Mouse (Mus musculus) brain, embryonic 18.5 days (tissue): ENCODE results near the gene Kcnd1.
A peak's percentile ranks its signal among the peaks of the same experiment; 100 is the strongest.
"Not testable (repeated sequence)": the region's sequence is repeated elsewhere in the genome, so short reads cannot be mapped to it uniquely, and the experiment has no call there.

Experiments used
- DNase-seq: peaks from one replicate; pipeline ENCODE4 v3.0.0-alpha.2; 2012; ENCODE audit warnings: low read depth, low spot score

The Kcnd1 gene

GRCm38 (mm10) chrX:7821865-7822779, at the start of gene Kcnd1:
Gene Kcnd1, plus strand, starts transcription at chrX:7822289.
- peak; percentile 10 for DNase-seq

GRCm38 (mm10) chrX:7772766-7773165, 49.3 kb upstream of the Kcnd1 start:
- DNase-seq: no peak

- DNase-seq: no peak
Observed at GRCm38 (mm10) chrX:7775501-7776205, 46.4 kb upstream of the Kcnd1 start.

GRCm38 (mm10) chrX:7776329-7777082, 45.6 kb upstream of the Kcnd1 start:
- DNase-seq: no peak

GRCm38 (mm10) chrX:7778450-7779244, 43.4 kb upstream of the Kcnd1 start:
- no peak for DNase-seq

GRCm38 (mm10) chrX:7779294-7779693, 42.8 kb upstream of the Kcnd1 start:
- DNase-seq: no peak

GRCm38 (mm10) chrX:7782603-7783092, 39.4 kb upstream of the Kcnd1 start:
- DNase-seq: no peak

- peak; percentile 83 for DNase-seq
Observed at GRCm38 (mm10) chrX:7789542-7790136, 32.5 kb upstream of the Kcnd1 start, which contains the start of gene Gripap1. Gene Gripap1, plus strand, starts transcription at chrX:7789765.

- no peak for DNase-seq
Observed at GRCm38 (mm10) chrX:7790309-7790708, 31.8 kb upstream of the Kcnd1 start.

GRCm38 (mm10) chrX:7793361-7793760, 28.7 kb upstream of the Kcnd1 start:
- DNase-seq: no peak

GRCm38 (mm10) chrX:7795016-7795415, 27.1 kb upstream of the Kcnd1 start:
- DNase-seq: no peak

- no peak for DNase-seq
Observed at GRCm38 (mm10) chrX:7797327-7797726, 24.8 kb upstream of the Kcnd1 start.

- DNase-seq: not testable (repeated sequence)
Observed at GRCm38 (mm10) chrX:7802157-7802556, 19.9 kb upstream of the Kcnd1 start.

- not testable (repeated sequence) for DNase-seq
Observed at GRCm38 (mm10) chrX:7815016-7815415, 7.1 kb upstream of the Kcnd1 start.

GRCm38 (mm10) chrX:7837146-7837545, 15.1 kb downstream of the Kcnd1 start:
- DNase-seq: no peak

GRCm38 (mm10) chrX:7840842-7841162, 18.7 kb downstream of the Kcnd1 start:
- DNase-seq: no peak

GRCm38 (mm10) chrX:7841163-7842162, 19.4 kb downstream of the Kcnd1 start, which contains the start of gene Otud5:
Gene Otud5, plus strand, starts transcription at chrX:7841364.
- peak; percentile 93 for DNase-seq

- DNase-seq: no peak
Observed at GRCm38 (mm10) chrX:7842318-7842717, 20.2 kb downstream of the Kcnd1 start.

- no peak for DNase-seq
Observed at GRCm38 (mm10) chrX:7847845-7848244, 25.8 kb downstream of the Kcnd1 start.
